Mouse (Mus musculus): ENCODE results near the gene Cope.
A peak's percentile ranks its signal among the peaks of the same experiment; 100 is the strongest.

Gene Cope

DNA sequence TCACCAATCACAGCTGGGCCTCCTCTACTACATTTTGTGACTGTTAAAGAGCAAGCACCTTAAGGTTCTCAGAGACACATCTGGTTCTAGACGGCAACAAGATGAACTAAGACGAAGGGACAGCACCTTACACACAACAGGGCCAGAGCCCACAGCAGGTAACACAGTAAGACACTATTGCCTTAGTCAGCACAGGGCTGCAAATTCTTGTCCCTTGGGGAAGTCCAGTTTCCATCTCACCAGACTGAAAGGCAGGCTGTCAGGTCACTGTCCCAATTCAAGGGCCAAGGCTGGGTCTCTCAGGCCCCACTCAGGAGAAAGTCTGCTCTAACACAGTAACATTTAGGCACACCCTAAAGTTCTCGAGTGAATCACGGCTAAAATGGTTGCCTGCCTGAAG, 45.1 kb downstream of the Cope start:
- DNase-seq (ENCODE audit: low spot score in 2 of 2): no peak

DNA sequence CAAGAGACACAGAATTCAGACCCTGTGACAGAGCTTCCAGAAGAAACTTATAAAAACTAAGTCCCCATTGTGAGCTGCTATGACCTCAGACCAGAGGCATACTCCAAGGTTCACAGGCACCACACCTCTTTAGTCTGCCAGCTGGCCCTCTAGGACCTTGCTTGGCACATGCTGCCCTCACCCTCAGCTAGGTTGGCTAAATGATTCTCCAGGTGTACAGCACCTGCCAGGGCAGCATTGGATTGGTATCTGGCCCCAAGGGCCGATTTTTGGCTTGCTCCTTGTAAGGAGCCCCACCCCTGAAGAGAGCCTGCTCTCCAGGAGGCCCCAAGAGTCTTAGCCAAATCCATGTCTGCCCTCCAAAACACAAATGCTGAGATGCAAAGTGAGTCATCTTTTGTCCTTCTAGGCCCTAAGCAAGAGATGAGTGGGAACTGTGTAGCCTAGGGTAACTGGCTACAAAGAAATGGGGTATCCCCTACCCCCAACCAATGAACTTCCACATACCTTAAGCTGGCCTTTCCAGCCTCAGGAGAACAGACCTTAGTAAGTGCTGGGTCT, 45.6 kb downstream of the Cope start:
- no peak for DNase-seq (ENCODE audit: low spot score in 2 of 2)

DNA sequence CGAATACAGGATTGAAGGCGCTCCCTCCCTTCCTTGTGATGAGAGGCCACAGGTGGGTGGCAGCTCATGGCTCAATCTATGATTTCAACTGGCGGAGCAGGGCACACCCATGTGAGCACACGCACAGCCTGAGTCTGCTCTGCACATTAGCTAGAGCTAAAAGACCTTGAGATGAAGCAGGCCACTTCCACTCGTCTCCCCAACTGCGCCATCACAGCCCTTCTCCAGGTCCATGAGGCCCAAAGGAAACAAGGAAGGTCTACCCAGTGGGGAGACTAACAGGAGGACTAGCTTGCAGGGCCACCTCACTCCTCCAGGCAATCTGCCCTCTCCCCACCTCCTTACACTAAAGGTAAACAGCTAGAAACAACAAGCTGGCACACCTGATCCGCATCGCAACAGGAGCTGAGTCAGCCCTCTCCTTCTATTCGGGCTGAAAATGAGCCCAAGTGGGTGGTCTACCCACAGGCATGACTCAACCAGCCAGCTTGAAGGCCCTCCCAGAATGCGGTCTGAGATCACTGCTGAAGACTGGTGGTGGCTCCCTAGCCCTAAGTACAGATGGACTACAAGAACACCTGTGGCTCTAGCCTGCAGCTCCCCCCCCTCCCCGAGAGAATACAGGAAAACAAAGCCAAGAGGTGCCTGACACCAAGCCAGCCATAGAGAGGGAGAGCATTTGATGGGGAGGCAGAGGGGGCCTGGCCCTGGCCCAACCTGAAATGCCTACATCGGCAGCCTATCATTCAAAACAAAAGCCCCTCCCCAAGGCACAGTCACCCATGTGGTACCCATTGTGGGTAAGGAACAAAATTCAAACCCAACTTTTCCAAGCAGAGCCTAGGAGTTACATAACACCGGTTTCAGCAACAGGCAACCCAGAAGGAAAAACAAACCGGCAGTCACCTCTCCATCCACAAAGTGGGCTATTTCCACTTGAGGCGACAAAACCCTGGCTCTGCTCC, 49.0 kb downstream of the Cope start:
- no peak for DNase-seq (ENCODE audit: low spot score in 2 of 2)

DNA sequence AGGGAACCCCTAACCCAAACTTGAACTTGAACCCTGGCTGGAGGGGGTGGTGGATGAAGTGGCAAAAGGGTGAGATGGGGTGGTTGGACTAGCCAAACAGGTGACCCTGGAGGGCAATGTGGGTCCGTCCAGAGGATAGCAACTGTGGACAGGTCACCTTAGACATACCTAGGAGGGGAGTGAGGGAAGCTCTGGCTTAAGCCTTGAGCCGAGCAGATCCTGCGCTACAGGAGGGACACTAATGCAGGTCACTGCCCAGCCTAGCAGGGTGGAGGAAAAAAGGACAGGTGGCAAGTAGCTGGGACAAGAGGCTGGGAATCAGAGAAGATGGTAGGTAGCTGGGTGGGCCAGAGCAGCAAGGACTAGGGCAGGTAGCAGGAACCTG, 49.7 kb downstream of the Cope start:
- peak in 1 of 2 experiments; percentile 35 for DNase-seq (ENCODE audit: low spot score in 2 of 2)

DNA sequence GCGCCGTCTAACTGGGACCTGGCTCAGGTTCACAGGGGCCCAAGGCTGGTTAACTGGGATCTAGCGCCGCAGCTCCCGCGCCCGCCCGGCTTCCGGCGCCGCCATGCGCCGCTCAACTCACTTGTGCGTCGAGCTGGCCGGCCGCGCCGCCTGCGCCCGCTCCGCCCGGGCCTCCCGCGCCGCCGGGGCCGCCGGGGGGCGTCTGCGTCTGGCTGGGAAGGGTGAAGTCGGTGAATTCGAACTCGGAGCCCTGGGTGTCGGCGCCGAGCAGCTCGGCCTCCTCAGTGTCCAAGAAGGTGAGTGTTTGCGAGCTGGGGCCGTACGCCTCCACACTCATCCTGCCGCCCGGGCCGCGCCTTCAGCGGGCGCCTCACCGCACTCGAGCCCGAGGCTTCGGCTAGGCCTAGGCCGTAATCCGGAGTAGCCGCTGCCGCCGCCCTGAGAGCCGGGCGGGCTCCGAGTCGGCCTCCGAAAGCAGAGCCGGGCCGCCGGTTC, 50.4 kb downstream of the Cope start:
- peak; percentile 78 to 87 for DNase-seq (ENCODE audit: low spot score in 2 of 2)

DNA sequence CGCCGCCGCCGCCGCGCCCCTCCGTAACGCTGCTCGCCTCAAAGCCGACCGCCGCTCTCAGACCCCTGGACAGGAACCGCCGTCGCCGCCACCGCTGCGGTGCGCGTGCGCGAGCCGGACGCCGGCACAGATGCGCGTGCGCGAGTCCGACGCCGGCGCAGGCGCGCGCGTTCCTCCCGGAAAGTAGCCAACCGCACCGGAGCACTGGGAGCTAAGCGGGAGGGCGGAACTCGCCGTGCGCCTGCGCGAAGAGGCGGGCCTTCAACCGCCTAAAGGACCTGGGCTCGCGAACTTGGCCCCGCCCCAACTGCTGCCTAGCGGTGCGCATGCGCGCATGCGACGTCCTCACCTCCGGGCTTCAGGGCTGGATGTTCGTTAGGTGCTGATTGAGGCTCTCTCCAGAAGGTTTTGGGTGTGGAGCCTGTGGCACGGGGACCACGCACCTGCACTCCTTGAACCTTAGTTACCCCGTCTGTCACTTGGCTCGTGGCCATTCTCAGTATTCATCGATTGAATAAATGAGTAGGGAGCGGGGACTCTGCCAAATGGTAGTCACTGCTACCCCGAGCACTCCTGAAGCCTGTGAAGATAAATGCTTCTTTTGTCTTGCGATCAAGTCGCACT, 51.0 kb downstream of the Cope start, which contains the start of gene Upf1:
Upf1 (minus strand) TSS at position 85 of the 624 bp plus-strand sequence.
- peak; percentile 99 to 100 for DNase-seq (ENCODE audit: low spot score in 2 of 2)

DNA sequence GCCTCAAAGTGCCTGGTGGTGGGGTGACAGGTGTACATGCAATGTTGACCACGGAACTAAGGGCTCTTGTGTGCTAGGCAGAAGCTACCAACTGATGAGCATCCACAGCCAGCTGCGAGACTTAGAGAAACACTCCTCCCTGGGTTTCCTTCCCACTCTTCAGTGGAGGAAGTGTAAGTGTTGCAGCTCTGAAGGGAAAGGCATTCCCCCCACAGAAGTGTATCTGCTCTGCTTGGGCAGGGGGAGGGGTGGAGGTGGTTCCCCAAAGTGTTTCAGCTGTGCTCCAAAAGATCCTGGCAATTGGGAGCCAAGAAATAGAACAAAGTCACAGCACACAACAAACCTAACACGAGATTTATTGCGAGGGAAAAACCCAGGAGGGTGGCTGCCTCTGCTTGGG, 51.7 kb downstream of the Cope start:
- no peak for DNase-seq (ENCODE audit: low spot score in 2 of 2)

DNA sequence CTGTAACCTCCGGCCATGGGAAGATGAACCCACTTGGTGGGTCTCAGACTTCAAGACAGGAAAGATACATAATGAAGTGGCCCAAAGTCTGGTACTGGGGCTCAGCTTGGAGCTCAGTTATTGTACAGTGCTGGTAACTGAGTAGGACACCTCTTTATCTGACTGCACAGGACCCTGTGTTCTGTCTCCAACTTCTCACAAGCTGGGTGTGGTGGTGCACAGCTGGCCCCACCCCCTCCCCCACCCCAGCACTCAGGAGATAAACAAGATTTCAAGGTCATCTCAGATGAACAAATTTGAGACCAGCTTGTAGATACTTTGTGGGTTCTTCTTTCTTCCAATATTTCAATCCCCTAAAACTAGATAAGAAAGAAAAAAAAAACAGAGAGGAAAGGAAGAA, 53.8 kb downstream of the Cope start:
- DNase-seq (ENCODE audit: low spot score in 2 of 2): no peak

DNA sequence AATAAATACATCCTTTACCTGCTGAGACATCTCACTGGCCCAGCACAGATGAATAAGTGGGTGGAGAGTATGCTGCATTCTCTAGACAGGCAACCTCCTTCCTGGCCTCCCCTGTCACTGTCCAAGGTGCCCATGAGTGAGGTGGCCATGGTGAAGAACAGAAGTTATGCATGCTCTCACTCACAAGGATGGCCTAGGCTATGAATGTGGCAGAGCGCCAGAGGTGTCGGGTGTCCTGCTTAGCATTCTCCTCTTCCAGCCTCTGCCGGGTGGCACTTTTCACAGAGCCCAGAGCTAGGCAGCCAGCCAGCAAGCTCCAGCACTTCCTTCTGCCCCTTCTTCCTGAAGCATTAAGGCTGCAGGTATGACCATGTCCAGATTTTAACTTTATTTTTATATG, 57.1 kb downstream of the Cope start:
- no peak for DNase-seq (ENCODE audit: low spot score in 2 of 2)

DNA sequence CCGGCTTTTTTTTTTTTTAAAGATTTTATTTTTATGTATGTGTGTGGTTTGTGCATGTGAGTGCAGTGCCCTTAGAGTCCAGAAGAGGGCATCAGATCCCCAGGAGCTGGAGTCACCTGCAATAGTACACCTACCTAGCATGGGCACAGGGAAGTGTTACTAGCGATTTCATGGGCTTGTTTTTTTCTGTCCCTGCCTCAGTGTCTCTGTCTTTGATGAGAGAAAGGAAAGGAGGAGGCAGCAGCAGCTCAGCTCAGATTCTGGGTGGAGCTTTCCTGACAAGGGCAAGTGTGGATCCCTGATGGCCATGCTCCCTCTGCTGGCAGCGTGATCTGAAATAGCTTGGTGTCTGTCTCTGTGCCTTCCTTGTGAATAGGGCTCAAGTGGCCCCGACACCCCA, 58.5 kb downstream of the Cope start:
- peak in 1 of 2 experiments; percentile 55 for DNase-seq (ENCODE audit: low spot score in 2 of 2)

DNA sequence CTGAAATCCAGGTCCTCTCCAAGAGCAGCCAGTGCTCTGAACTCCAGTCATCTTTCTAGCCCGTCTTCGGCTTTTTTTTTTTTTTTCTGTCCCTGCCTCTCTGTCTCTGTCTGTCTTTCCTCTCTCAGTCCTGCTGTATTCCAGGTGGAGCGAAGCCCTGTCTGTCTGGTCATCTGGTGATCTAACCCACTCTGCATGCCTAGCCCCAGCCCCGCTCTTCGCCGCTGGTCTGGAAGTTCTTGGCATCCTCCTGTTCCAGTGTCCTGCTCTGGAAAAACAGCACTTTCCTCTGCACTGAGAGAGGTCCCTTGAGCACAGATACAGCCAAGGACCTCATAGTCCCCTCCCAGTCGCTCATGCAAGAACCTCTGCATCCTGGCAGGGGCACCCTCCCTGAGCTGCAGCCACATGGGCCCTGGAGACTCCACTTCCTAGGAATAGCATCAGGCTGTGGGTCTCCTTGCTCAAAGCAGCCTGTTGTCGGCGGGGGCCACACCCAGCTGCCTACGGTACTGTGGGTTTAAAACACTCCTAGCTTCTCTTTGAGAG, 59.2 kb downstream of the Cope start:
- no peak for DNase-seq (ENCODE audit: low spot score in 2 of 2)
